Mouse (Mus musculus) olfactory bulb, adult 2 months (tissue): ENCODE data around the gene Gsn. TPM values are rescaled to one million over a fixed set of nuclear protein-coding genes. Genes with fewer than 3 reads are reported as not detected.

ENCODE experiments used
- H3K27ac ChIP-seq: fragments of 200-500 bp; 2 replicates; pipeline ENCODE4 v1.5.1; 2012; ENCODE audit warnings: low read depth, low read length; ENCODE audit not compliant: insufficient read depth
- H3K4me1 ChIP-seq: fragments of 200-500 bp; 2 replicates; pipeline ENCODE4 v1.6.1; 2012; ENCODE audit warnings: low read length; ENCODE audit not compliant: control insufficient read depth, insufficient read depth
- H3K4me3 ChIP-seq: fragments of 200-500 bp; 2 replicates; pipeline ENCODE4 v1.5.1; 2012; ENCODE audit warnings: mild to moderate bottlenecking, low read depth, low read length, moderate library complexity; ENCODE audit not compliant: insufficient read depth
- CTCF ChIP-seq: fragments of 200-500 bp; IDR thresholded peaks from 2 replicates; pipeline ENCODE4 v1.5.1; 2012; ENCODE audit warnings: low read depth, mild to moderate bottlenecking, low read length, moderate library complexity; ENCODE audit not compliant: insufficient read depth
- POLR2A ChIP-seq: fragments of 200-500 bp; IDR thresholded peaks from 2 replicates; pipeline ENCODE4 v1.6.1; 2012; ENCODE audit warnings: mild to moderate bottlenecking, low read depth, low read length, moderate library complexity; ENCODE audit not compliant: insufficient read depth
- WGBS: fragments of 180-500 bp; shearing (Covaris S2); methylation state at CpG from one replicate; pipeline ENCODE4 v1.1.7; 2018; 5-methylcytosine and 5-hydroxymethylcytosine counted together
- polyA plus RNA-seq: library from polyadenylated mRNA; stranded (reverse); fragments of >200 nt; gene quantifications from 2 replicates; pipeline ENCODE4 v1.2.4, GENCODE M21; 2012; ENCODE audit warnings: low replicate concordance; ENCODE audit not compliant: missing spikeins, insufficient read depth, insufficient read length

The Gsn gene
- polyA plus RNA-seq, 1 experiment: not detected

DNA sequence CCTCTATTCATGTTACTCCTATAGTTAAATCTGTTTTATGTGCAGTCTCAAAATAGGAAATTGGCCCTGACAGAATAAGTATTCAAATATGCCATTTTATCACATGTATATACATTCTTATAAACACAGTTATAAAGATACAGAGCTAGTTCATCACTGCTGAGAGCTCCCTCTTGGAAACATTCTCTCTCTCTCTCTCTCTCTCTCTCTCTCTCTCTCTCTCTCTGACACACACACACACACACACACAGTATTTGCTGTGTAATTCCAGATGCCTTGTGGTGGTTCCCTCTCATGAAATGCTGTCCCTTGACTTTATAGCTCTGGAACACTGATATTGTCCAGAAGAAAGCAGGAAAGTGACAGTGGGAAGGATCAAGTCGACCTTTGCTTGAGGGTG is 81.9 kb downstream of the Gsn start:
- Histone ChIP-seq H3K4me1 (peaks cover 10% of the 10 kb centered on the region), H3K27ac (no peak overlapping the region), H3K4me3 (no peak overlapping the region)
- no peak for TF ChIP-seq CTCF
- TF ChIP-seq POLR2A: no peak
- WGBS: 92% methylated on average over 1 of the region's 1 CpGs

DNA sequence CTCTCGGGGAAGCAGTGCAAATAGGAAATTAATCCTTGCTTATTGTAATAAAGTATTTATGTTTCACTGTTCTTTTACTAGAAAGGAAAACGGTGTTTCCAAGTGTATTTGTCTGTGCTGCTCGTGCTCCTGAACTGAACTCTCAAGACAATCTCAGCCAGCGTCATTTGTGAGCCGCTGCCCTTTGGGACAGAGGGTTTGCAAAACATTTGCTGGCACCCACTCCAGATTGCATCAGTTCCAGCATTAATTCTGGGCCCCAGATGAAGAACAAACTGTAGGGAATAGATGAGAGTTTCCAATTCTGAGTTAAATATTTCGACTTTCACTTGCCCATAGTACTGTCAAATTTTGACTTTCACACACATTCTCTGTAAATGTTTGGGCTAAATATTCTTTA is 82.5 kb downstream of the Gsn start:
- TF ChIP-seq POLR2A (no peak), CTCF (no peak)
- WGBS: 83% methylated on average over 6 of the region's 6 CpGs
- H3K4me3 ChIP-seq: no peak overlapping the region
- H3K4me1 ChIP-seq: peaks cover 10% of the 10 kb centered on the region
- H3K27ac ChIP-seq: no peak overlapping the region

DNA sequence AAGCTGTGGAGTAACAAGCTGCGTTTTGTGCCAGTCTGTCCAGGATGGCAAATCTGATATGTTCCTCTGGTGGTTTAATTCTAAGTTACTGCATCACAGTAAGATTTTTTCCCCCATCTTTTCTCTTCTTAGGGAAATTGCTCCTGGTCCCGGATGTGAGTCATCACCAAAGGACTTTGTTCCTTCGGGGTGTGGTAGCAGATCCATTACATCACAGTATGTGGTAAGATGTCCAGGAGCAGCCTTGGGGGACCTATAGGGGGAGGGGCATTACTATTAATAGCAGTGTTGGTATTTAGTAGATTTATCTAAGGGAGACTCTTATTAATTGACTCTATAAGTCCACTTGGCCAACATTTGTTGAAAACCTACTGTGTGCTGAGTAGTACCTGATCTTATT is 86.4 kb downstream of the Gsn start:
- no peak overlapping the region for H3K4me3 ChIP-seq
- H3K27ac ChIP-seq: no peak overlapping the region
- 54% methylated on average over 3 of the region's 3 CpGs for WGBS
- H3K4me1 ChIP-seq: peaks cover 5% of the 10 kb centered on the region; the same call in 1 of the 2 replicates
- TF ChIP-seq POLR2A (no peak), CTCF (no peak)

DNA sequence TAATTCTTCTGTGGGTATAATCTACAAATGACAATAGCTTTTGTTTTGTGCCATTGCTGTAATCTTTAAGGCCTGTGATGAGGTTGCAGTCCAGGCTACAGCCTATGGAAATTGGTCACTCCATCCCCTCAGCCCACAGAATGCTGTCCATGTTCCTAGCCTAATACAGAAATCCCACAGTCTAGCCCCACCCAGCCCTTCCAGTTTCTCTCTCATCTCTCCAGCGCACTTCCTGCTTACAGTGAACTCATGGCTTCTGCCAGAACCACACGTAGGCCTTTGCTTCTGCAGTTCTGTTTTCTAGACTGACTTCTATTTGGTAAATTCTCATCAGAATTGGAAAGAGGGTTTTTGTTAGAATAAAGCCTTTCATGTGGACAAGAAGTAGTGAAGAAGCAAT is 89.8 kb downstream of the Gsn start:
- no peak for TF ChIP-seq POLR2A
- WGBS: 85% methylated on average over 2 of the region's 2 CpGs
- H3K4me3 ChIP-seq: no peak overlapping the region
- H3K4me1 ChIP-seq: peaks cover 5% of the 10 kb centered on the region; the same call in 1 of the 2 replicates
- H3K27ac ChIP-seq: no peak overlapping the region

DNA sequence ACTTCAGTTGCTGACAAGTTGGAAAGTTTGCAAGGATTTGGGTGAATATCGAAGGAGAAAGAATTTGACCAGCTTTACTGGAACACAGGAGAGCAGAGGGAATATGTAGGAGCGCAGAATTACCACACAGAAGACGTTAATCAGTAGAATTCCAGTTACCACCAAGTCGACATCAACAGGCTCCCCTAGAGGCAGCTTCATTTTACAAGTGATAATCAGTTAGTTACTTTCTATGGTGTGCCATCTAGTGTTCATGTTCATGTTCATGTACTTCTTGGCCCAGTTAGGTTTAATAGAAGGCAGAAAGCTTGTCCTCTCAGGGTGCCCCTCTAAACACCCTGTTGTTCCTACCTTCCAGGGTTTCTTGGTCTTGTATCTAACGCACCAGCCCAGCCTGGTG is 93.0 kb downstream of the Gsn start:
- H3K27ac ChIP-seq: no peak overlapping the region
- H3K4me1 ChIP-seq: peaks cover 2% of the 10 kb centered on the region; the same call in 1 of the 2 replicates
- no peak for TF ChIP-seq POLR2A
- TF ChIP-seq CTCF: no peak
- 47% methylated on average over 5 of the region's 5 CpGs for WGBS
- H3K4me3 ChIP-seq: no peak overlapping the region

Other genes with a start within 250 kb of the Gsn start
- gene Hc, start 194.9 kb upstream of the Gsn start, polyA plus RNA-seq: not detected in 2 replicates
- not detected in 2 replicates for gene AI182371, start 154.8 kb upstream of the Gsn start, polyA plus RNA-seq
- gene Cntrl, start 146.9 kb upstream of the Gsn start, polyA plus RNA-seq: 331 TPM in 1 of 2 replicates, not detected in the other
- gene Rab14, start 55.3 kb upstream of the Gsn start, polyA plus RNA-seq: 306 and 317 TPM in 2 replicates
- not detected in 2 replicates for gene Stom, start 80.6 kb downstream of the Gsn start, polyA plus RNA-seq
- gene 4930568D16Rik, start 111.3 kb downstream of the Gsn start, polyA plus RNA-seq: not detected in 2 replicates
- not detected in 2 replicates for gene 4930402F06Rik, start 140.8 kb downstream of the Gsn start, polyA plus RNA-seq
- gene Ggta1, start 206.9 kb downstream of the Gsn start, polyA plus RNA-seq: not detected in 2 replicates